Mouse (Mus musculus): ENCODE measurements around the gene Mlycd. TPM values are rescaled to one million over a fixed set of nuclear protein-coding genes. Genes with fewer than 3 reads are reported as not detected.
A peak's percentile ranks its signal among the peaks of the same experiment; 100 is the strongest.
"Not testable (repeated sequence)": the region's sequence is repeated elsewhere in the genome, so short reads cannot be mapped to it uniquely, and the experiment has no call there.

Gene Mlycd
- polyA plus RNA-seq, 1 experiment, result 17.8 TPM

DNA sequence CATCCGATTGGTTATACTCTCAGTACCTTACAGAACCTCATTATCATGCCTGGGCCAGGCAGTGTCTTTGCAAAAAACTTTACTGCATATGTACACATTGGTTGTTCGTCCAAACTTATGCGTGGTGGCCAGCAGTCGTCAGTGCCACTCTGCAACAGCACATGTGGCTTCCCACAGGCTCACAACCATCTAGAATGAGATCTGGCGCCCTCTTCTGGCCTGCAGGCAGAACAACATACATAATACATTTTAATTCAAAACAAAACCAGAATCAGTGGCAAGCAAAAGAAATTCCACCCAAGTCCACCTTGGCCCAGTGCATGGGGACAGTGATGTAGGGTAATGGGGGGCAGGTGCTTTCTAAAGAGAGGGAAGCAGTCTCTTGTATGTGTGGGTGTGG lies 38.0 kb upstream of the Mlycd start:
- peak; percentile 14; the same call in 1 of the 2 replicates for TF ChIP-seq CTCF (IDR thresholded peaks at IDR 0.05; ENCODE audit: extremely low read depth, insufficient read depth, insufficient read length, insufficient replicate concordance)
- not testable (repeated sequence) for H3K4me3 ChIP-seq (ENCODE audit: extremely low read depth, insufficient read depth, insufficient read length); H3K27ac ChIP-seq (ENCODE audit: insufficient read depth, low read length); DNase-seq (ENCODE audit: low read depth in 1 of 2, low spot score in 2 of 2); H3K27me3 ChIP-seq (ENCODE audit: control insufficient read depth, insufficient read depth, low read length); H3K36me3 ChIP-seq (ENCODE audit: control insufficient read depth, insufficient read depth, low read length); H3K4me1 ChIP-seq (ENCODE audit: control insufficient read depth, insufficient read depth, insufficient read length)
- WGBS, result 52% methylated on average over 5 of the region's 5 CpGs

GRCm38 (mm10) chr8:119358175-119358574 lies 36.5 kb upstream of the Mlycd start:
- 82% methylated on average over 7 of the region's 7 CpGs for WGBS
- no peak overlapping the region for H3K4me3 ChIP-seq (ENCODE audit: extremely low read depth, insufficient read depth, insufficient read length)
- peaks cover 5% of the 10 kb centered on the region; the same call in 1 of the 2 replicates for H3K4me1 ChIP-seq (ENCODE audit: control insufficient read depth, insufficient read depth, insufficient read length)
- no peak for DNase-seq (ENCODE audit: low read depth in 1 of 2, low spot score in 2 of 2)
- no peaks in the 10 kb centered on the region for H3K27me3 ChIP-seq (ENCODE audit: control insufficient read depth, insufficient read depth, low read length)
- no peak for TF ChIP-seq POLR2A (IDR thresholded peaks at IDR 0.05; ENCODE audit: low read depth, low read length)
- no peak for TF ChIP-seq CTCF (IDR thresholded peaks at IDR 0.05; ENCODE audit: extremely low read depth, insufficient read depth, insufficient read length, insufficient replicate concordance)
- no peak overlapping the region for H3K27ac ChIP-seq (ENCODE audit: insufficient read depth, low read length)
- no peaks in the 10 kb centered on the region for H3K36me3 ChIP-seq (ENCODE audit: control insufficient read depth, insufficient read depth, low read length)

DNA sequence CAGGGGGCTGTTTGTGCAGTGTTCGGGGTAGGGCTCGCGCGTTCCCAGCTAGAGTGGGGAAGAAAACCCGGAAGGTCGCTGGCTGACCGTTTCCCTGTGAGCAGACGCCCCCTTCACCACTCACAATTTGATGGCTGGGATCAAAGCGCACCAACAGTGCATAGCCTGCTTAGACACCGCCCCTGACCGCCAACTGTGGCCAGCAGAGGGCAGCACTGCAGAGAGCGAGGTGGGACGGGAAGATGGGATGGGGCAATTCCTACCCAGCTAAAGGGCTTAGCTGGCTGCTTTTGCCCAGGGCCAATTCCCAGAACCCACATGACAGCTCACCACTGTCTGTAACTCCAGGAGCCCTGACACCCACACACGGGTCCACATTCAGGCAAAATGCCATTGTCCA lies 35.8 kb upstream of the Mlycd start:
- 68% methylated on average over 14 of the region's 14 CpGs for WGBS

GRCm38 (mm10) chr8:119360686-119361295 lies 33.9 kb upstream of the Mlycd start:
- no peak for TF ChIP-seq POLR2A (IDR thresholded peaks at IDR 0.05; ENCODE audit: low read depth, low read length)
- TF ChIP-seq CTCF (IDR thresholded peaks at IDR 0.05; ENCODE audit: extremely low read depth, insufficient read depth, insufficient read length, insufficient replicate concordance), result no peak
- no peaks in the 10 kb centered on the region for H3K36me3 ChIP-seq (ENCODE audit: control insufficient read depth, insufficient read depth, low read length)
- WGBS, result 72% methylated on average over 8 of the region's 8 CpGs
- DNase-seq (ENCODE audit: low read depth in 1 of 2, low spot score in 2 of 2), result no peak
- H3K4me3 ChIP-seq (ENCODE audit: extremely low read depth, insufficient read depth, insufficient read length), result no peak overlapping the region
- no peaks in the 10 kb centered on the region for H3K27me3 ChIP-seq (ENCODE audit: control insufficient read depth, insufficient read depth, low read length)
- no peaks in the 10 kb centered on the region for H3K4me1 ChIP-seq (ENCODE audit: control insufficient read depth, insufficient read depth, insufficient read length)
- H3K27ac ChIP-seq (ENCODE audit: insufficient read depth, low read length), result no peak overlapping the region

More for the DNA sequence above, 35.8 kb upstream of the Mlycd start:
- Histone ChIP-seq H3K4me3 (ENCODE audit: extremely low read depth, insufficient read depth, insufficient read length) (no peak overlapping the region), H3K36me3 (ENCODE audit: control insufficient read depth, insufficient read depth, low read length) (no peaks in the 10 kb centered on the region), H3K4me1 (ENCODE audit: control insufficient read depth, insufficient read depth, insufficient read length) (peaks cover under 1% of the 10 kb centered on the region; the same call in 1 of the 2 replicates), H3K27ac (ENCODE audit: insufficient read depth, low read length) (no peak overlapping the region), H3K27me3 (ENCODE audit: control insufficient read depth, insufficient read depth, low read length) (no peaks in the 10 kb centered on the region)
- DNase-seq (ENCODE audit: low read depth in 1 of 2, low spot score in 2 of 2), result peak in 1 of 2 experiments; percentile 48
- TF ChIP-seq CTCF (IDR thresholded peaks at IDR 0.05; ENCODE audit: extremely low read depth, insufficient read depth, insufficient read length, insufficient replicate concordance) (peak; percentile 72; the same call in 1 of the 2 replicates), POLR2A (IDR thresholded peaks at IDR 0.05; ENCODE audit: low read depth, low read length) (no peak)

- not testable (repeated sequence) for H3K27me3 ChIP-seq (ENCODE audit: control insufficient read depth, insufficient read depth, low read length); H3K36me3 ChIP-seq (ENCODE audit: control insufficient read depth, insufficient read depth, low read length); DNase-seq (ENCODE audit: low read depth in 1 of 2, low spot score in 2 of 2); H3K4me1 ChIP-seq (ENCODE audit: control insufficient read depth, insufficient read depth, insufficient read length); H3K4me3 ChIP-seq (ENCODE audit: extremely low read depth, insufficient read depth, insufficient read length); H3K27ac ChIP-seq (ENCODE audit: insufficient read depth, low read length)
- 85% methylated on average over 9 of the region's 9 CpGs for WGBS
These were observed 20.0 kb upstream of the Mlycd start for GRCm38 (mm10) chr8:119374716-119375115.

GRCm38 (mm10) chr8:119378476-119378875 lies 16.2 kb upstream of the Mlycd start:
- TF ChIP-seq POLR2A (IDR thresholded peaks at IDR 0.05; ENCODE audit: low read depth, low read length), result no peak
- TF ChIP-seq CTCF (IDR thresholded peaks at IDR 0.05; ENCODE audit: extremely low read depth, insufficient read depth, insufficient read length, insufficient replicate concordance), result no peak
- Histone ChIP-seq H3K27ac (ENCODE audit: insufficient read depth, low read length) (no peak overlapping the region), H3K4me1 (ENCODE audit: control insufficient read depth, insufficient read depth, insufficient read length) (no peaks in the 10 kb centered on the region), H3K27me3 (ENCODE audit: control insufficient read depth, insufficient read depth, low read length) (no peaks in the 10 kb centered on the region), H3K4me3 (ENCODE audit: extremely low read depth, insufficient read depth, insufficient read length) (no peak overlapping the region), H3K36me3 (ENCODE audit: control insufficient read depth, insufficient read depth, low read length) (no peaks in the 10 kb centered on the region)
- DNase-seq (ENCODE audit: low read depth in 1 of 2, low spot score in 2 of 2), result no peak
- WGBS, result 79% methylated on average over 7 of the region's 7 CpGs

GRCm38 (mm10) chr8:119380619-119381018 lies 14.1 kb upstream of the Mlycd start:
- H3K27me3 ChIP-seq (ENCODE audit: control insufficient read depth, insufficient read depth, low read length), result no peaks in the 10 kb centered on the region
- TF ChIP-seq CTCF (IDR thresholded peaks at IDR 0.05; ENCODE audit: extremely low read depth, insufficient read depth, insufficient read length, insufficient replicate concordance) (peak; percentile 53; the same call in 1 of the 2 replicates), POLR2A (IDR thresholded peaks at IDR 0.05; ENCODE audit: low read depth, low read length) (no peak)
- no peaks in the 10 kb centered on the region for H3K4me1 ChIP-seq (ENCODE audit: control insufficient read depth, insufficient read depth, insufficient read length)
- no peak overlapping the region for H3K27ac ChIP-seq (ENCODE audit: insufficient read depth, low read length)
- H3K4me3 ChIP-seq (ENCODE audit: extremely low read depth, insufficient read depth, insufficient read length), result no peak overlapping the region
- H3K36me3 ChIP-seq (ENCODE audit: control insufficient read depth, insufficient read depth, low read length), result no peaks in the 10 kb centered on the region
- 18% methylated on average over 4 of the region's 4 CpGs for whole genome bisulfite sequencing
- peak in 1 of 2 experiments; percentile 33 for DNase-seq (ENCODE audit: low read depth in 1 of 2, low spot score in 2 of 2)

Measured in spleen, adult 2 months (tissue).